Mouse (Mus musculus) kidney, embryonic 15.5 days (tissue): ENCODE measurements around the gene St6galnac3. TPM values are rescaled to one million over a fixed set of nuclear protein-coding genes. Genes with fewer than 3 reads are reported as not detected.

ENCODE experiments used
- ATAC-seq: fragments of 200-750 bp; cut with Nextera tagmentation; replicated peaks from 2 replicates; pipeline ENCODE4 v1.8.0; 2017; ENCODE audit warnings: moderate TSS enrichment; ENCODE audit not compliant: low FRiP score
- H3K27ac ChIP-seq: fragments of 300-500 bp; sonication (generic); 2 replicates; pipeline ENCODE4 v1.5.1; 2015; ENCODE audit warnings: mild to moderate bottlenecking, inconsistent platforms
- H3K27me3 ChIP-seq: fragments of 300-500 bp; sonication (generic); 2 replicates; pipeline ENCODE4 v1.6.1; 2015; ENCODE audit warnings: inconsistent platforms
- H3K36me3 ChIP-seq: fragments of 300-500 bp; sonication (generic); 2 replicates; pipeline ENCODE4 v1.6.1; 2015; ENCODE audit warnings: inconsistent platforms
- H3K4me1 ChIP-seq: fragments of 300-500 bp; sonication (generic); 2 replicates; pipeline ENCODE4 v1.6.1; 2015; ENCODE audit warnings: inconsistent platforms
- H3K4me2 ChIP-seq: fragments of 300-500 bp; sonication (generic); 2 replicates; pipeline ENCODE4 v1.6.1; 2015; ENCODE audit warnings: moderate library complexity, mild to moderate bottlenecking, inconsistent platforms
- H3K4me3 ChIP-seq: fragments of 300-500 bp; sonication (generic); replicated peaks from 2 replicates; pipeline ENCODE4 v1.5.1; 2015; ENCODE audit warnings: mild to moderate bottlenecking, inconsistent platforms
- H3K9ac ChIP-seq: fragments of 300-500 bp; sonication (generic); 2 replicates; pipeline ENCODE4 v1.6.1; 2015; ENCODE audit warnings: mild to moderate bottlenecking, inconsistent platforms
- H3K9me3 ChIP-seq: fragments of 300-500 bp; sonication (generic); replicated peaks from 2 replicates; pipeline ENCODE4 v1.6.1; 2016; ENCODE audit warnings: inconsistent platforms
- WGBS: fragments of 180-500 bp; shearing (Covaris S2); methylation state at CpG from one replicate; pipeline ENCODE4 v1.1.7; 2015; ENCODE audit warnings: mixed read lengths; 5-methylcytosine and 5-hydroxymethylcytosine counted together
- polyA plus RNA-seq: library from polyadenylated mRNA; unstranded; fragments of >200 nt; fragmentation: Nextera tagmentation; extraction: Ambion mirVana; gene quantifications from 2 replicates; pipeline ENCODE4 v1.2.1, GENCODE M21; 2015

St6galnac3 gene
- polyA plus RNA-seq, 1 experiment from 2014 or later: 65.5 TPM

DNA sequence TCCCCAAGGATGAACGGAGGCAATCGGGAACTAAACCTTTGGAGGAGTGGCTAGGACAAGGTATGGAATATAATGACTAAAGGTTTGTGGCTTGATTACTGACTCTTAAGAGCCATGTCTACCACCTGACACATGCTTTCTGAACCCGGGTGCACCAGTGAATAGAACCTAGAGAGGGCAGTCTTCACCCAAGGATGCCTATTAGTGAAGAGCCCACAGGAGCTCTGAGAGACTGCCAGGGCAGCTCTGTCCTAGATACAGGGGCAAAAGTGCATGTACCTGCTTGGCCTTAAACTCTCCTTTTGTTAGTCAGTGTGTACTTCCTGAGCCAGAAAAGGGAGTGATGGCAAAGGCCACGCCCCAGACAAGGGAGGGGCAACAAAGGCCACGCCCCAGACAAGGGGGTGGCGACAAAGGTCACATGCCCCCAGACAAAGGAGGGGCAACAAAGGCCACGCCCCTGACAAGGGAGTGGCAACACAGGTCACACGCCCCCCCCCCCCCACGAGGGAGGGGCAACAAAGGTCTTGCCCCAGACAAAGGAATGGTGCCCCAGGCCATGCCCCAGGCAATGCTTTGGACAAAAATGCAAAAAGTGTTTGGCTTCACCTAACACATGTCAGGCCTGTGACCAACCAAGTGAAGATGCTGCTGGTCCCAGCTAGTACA is 376.0 kb downstream of the St6galnac3 start:
- H3K27me3 ChIP-seq: no peaks in the 10 kb centered on the region
- no peaks in the 10 kb centered on the region for H3K9me3 ChIP-seq
- no peak overlapping the region for H3K9ac ChIP-seq
- no peak overlapping the region for H3K27ac ChIP-seq
- no peaks in the 10 kb centered on the region for H3K36me3 ChIP-seq
- no peak for ATAC-seq
- 0 out of 2 replicates have a peak, but pooled peaks cover 2% of the 10 kb centered on the region for H3K4me1 ChIP-seq
- H3K4me3 ChIP-seq: no peak overlapping the region
- 94% methylated on average over 9 of the region's 9 CpGs for WGBS
- H3K4me2 ChIP-seq: no peak overlapping the region

DNA sequence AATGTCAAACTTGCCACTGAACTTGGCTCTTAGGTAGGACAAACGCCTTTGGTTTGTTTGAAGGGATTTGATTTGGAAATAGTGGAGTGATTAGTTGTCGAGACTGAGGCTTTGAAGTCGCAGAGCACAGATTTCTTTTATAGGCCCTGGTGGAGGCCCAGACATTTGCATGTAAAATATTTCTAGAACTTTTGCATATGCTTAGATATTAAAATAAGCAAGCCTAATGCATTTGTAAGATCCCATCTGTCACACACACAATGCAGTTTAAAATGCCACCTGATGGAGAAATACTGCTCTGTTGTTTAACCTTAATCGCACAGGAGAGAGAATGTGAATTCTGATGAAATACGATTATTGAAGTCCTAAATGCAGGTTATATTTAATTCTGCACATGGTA is 380.0 kb downstream of the St6galnac3 start:
- ATAC-seq: no peak
- Histone ChIP-seq H3K9ac (no peak overlapping the region), H3K4me2 (no peak overlapping the region), H3K9me3 (no peaks in the 10 kb centered on the region), H3K4me1 (no peaks in the 10 kb centered on the region), H3K27me3 (no peaks in the 10 kb centered on the region), H3K4me3 (no peak overlapping the region), H3K27ac (no peak overlapping the region), H3K36me3 (no peaks in the 10 kb centered on the region)
- WGBS: 82% methylated on average over 5 of the region's 5 CpGs

DNA sequence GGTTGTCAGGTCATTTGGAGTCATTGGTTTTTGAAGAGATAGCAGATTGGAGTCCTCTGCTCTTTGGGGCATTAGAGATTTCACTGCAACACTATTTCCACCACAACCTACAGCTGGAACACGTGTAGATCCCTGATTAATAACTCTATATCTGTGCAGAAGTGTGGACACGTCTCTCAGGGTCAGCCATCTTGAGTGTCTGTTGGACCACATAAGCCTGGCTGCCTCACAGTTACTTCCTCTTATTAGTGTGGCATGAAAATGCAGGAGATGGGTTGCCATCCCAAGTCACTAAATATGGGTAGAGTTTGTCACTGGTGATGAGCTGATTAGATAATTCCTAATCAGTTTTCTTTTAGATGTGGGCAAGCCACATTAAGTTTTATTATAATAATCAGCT is 385.0 kb downstream of the St6galnac3 start:
- H3K4me1 ChIP-seq: no peaks in the 10 kb centered on the region
- no peak overlapping the region for H3K9ac ChIP-seq
- no peak overlapping the region for H3K4me2 ChIP-seq
- ATAC-seq: no peak
- H3K27me3 ChIP-seq: no peaks in the 10 kb centered on the region
- 71% methylated on average over 2 of the region's 2 CpGs for WGBS
- H3K27ac ChIP-seq: no peak overlapping the region
- H3K9me3 ChIP-seq: no peaks in the 10 kb centered on the region
- no peaks in the 10 kb centered on the region for H3K36me3 ChIP-seq
- H3K4me3 ChIP-seq: no peak overlapping the region

DNA sequence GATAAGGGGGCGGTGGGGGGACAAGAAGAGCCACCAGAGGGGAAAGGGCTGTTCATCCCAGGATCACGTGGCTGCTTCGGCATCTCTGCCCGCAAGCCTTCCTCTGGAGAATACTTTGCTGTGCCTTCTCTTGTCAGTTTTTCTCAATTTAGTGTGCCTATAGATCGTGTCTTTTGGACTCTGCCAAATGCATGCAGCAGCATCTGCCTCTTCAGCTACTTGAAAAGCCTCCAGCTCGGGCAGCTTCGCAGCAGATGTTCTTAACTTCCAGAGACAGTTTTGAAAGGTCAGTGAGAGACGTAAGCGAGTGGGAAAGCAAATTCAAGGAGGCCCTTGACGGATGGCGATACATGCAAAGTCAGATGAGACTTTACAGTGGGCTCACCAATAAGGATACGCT is 385.9 kb downstream of the St6galnac3 start:
- no peaks in the 10 kb centered on the region for H3K27me3 ChIP-seq
- no peaks in the 10 kb centered on the region for H3K36me3 ChIP-seq
- no peaks in the 10 kb centered on the region for H3K4me1 ChIP-seq
- no peaks in the 10 kb centered on the region for H3K9me3 ChIP-seq
- H3K4me3 ChIP-seq: no peak overlapping the region
- no peak overlapping the region for H3K4me2 ChIP-seq
- no peak overlapping the region for H3K9ac ChIP-seq
- ATAC-seq: no peak
- WGBS: 80% methylated on average over 12 of the region's 12 CpGs
- H3K27ac ChIP-seq: no peak overlapping the region

DNA sequence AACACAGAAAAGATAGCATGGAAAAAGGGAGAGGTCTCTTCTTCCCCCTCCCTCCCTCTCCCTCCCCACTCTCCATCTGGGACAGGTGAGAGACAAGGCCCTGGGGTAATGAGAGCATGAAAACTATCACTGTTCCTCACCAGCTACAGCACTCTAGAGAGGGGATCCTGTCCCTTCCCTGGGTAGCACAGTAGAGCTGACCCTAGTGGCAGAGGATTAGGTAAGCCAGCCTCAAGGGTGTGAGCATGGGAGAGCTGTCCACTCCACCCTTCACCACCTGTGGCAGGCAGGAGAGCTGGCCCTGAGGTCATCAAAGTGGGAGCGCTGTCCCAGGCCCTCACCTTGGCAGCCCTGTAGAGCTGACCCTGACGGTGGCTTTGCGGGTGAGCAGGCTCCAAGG is 387.2 kb downstream of the St6galnac3 start:
- Histone ChIP-seq H3K9me3 (no peaks in the 10 kb centered on the region), H3K36me3 (no peaks in the 10 kb centered on the region), H3K4me1 (no peaks in the 10 kb centered on the region), H3K27ac (no peak overlapping the region), H3K27me3 (no peaks in the 10 kb centered on the region), H3K4me2 (no peak overlapping the region), H3K4me3 (no peak overlapping the region), H3K9ac (no peak overlapping the region)
- no peak for ATAC-seq
- WGBS: 70% methylated on average over 3 of the region's 3 CpGs

DNA sequence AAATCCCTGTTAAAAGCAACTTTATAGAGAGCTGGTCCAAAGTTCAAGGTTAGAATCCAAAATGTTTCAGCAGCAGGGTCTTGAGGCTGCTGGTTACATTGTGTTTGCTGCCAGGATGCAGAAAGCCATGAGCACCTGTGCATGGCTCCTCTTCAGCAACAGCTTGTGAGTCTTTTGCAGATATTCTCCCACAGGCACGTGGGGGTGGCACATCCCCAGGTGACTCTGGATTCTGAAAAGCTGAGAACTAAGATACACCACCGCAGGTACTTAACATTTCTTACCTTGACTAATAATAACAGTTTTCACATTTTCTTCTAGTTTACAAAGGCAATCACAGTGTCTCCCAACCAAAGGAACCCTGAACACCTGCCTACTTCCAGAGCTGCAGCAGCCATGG is 387.8 kb downstream of the St6galnac3 start:
- Histone ChIP-seq H3K4me3 (no peak overlapping the region), H3K4me1 (no peaks in the 10 kb centered on the region), H3K36me3 (no peaks in the 10 kb centered on the region), H3K9ac (no peak overlapping the region), H3K27me3 (no peaks in the 10 kb centered on the region), H3K9me3 (no peaks in the 10 kb centered on the region), H3K4me2 (no peak overlapping the region), H3K27ac (no peak overlapping the region)
- 99% methylated on average over 2 of the region's 2 CpGs for WGBS
- no peak for ATAC-seq

DNA sequence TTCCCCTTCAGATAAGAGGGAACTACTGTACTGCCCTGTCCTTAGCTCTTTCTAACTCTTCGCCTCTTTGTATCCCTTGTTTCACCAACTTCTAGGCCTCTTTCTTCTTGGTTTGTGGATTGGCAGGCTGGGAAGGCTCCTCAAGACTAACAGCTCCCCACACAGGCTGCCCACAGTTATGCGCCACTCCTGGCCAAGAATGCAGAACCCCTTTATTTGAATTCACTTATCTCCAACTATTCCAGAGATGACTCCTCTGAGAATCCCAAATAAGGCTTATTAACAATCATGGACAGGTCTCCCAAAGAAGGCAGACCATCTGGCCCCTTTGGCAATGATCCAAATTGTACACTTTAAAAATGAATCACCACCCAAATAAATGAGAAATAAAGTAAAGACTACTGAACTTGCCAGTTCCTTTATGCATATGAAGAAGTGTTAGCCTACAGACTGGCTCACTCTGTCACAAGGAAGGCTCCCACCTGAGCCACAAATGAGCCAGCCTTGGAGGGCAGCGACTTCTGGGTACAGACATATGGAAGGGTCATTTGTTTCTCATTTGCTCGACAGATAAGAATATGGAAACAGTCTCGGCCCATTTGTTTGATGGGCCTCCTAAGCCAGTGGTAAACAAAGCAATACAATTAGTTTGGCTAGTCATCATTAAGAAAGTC is 390.7 kb downstream of the St6galnac3 start:
- no peak overlapping the region for H3K4me3 ChIP-seq
- H3K4me1 ChIP-seq: no peaks in the 10 kb centered on the region
- WGBS: 64% methylated on average over 5 of the region's 5 CpGs
- no peak overlapping the region for H3K9ac ChIP-seq
- ATAC-seq: no peak
- no peaks in the 10 kb centered on the region for H3K27me3 ChIP-seq
- no peaks in the 10 kb centered on the region for H3K9me3 ChIP-seq
- no peaks in the 10 kb centered on the region for H3K36me3 ChIP-seq
- H3K27ac ChIP-seq: no peak overlapping the region
- H3K4me2 ChIP-seq: no peak overlapping the region

DNA sequence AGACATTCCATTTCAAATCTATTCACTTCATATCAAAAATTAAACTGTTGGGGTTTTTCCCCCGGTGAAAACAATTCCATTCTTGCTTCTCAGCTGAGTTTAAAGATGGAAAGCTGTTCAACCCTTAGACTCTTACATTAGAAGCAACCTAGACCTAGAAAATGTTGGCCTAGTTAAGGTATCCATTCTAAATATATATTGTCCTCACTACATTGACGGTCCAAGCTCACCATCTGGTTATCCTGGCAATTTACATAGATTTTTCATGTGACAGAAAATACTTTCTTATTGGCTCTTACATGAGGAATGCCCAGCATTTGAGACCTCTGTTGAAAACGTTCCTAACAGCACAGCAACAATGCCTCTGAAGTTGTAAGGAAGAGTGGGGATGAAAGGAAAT is 400.7 kb downstream of the St6galnac3 start:
- Histone ChIP-seq H3K36me3 (no peaks in the 10 kb centered on the region), H3K27me3 (no peaks in the 10 kb centered on the region), H3K4me2 (no peak overlapping the region), H3K9me3 (no peaks in the 10 kb centered on the region), H3K4me1 (no peaks in the 10 kb centered on the region), H3K4me3 (no peak overlapping the region), H3K27ac (no peak overlapping the region), H3K9ac (no peak overlapping the region)
- ATAC-seq: no peak
- WGBS: 73% methylated on average over 3 of the region's 3 CpGs

DNA sequence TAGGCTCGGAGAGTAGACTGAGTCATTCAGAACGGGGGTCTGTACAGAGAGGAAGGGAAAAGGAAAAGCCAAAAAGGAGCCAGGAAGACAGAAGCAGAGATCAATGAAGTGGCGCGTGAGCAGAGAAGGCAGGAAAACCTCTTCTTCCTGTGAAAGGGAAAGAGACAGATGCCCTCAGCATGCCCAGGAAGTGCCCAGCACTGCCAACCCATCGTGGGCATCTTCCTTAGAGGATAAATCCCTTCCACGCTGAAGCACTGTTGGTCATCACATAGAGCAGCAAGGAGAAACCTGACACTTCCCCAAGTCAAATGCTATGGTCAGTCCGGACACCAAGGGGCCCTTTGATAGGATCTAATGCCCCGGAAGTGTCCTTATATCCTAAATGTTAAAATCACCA is 401.5 kb downstream of the St6galnac3 start:
- Histone ChIP-seq H3K4me2 (no peak overlapping the region), H3K36me3 (no peaks in the 10 kb centered on the region), H3K27ac (no peak overlapping the region), H3K4me3 (no peak overlapping the region), H3K4me1 (no peaks in the 10 kb centered on the region), H3K27me3 (no peaks in the 10 kb centered on the region), H3K9ac (no peak overlapping the region), H3K9me3 (no peaks in the 10 kb centered on the region)
- ATAC-seq: no peak
- WGBS: 74% methylated on average over 8 of the region's 8 CpGs

DNA sequence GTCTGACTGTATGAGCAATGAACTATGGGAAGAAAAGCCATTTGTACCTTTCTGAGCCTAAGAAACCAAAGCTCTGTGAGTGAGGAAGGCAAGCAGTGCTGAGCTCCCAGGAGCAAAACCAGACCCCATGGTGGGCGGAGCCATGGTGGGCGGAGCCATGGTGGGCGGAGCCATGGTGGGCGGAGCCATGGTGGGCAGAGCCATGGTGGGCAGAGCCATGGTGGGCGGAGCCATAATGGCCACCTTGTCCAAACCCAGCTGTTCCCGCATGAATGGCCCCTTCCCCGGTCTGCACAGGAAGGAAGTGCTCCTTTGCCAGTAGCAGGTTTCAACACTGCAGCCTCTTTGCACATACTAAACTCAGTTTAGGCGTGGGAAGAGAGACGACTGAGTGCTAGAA is 411.4 kb downstream of the St6galnac3 start:
- no peak overlapping the region for H3K9ac ChIP-seq
- WGBS: 77% methylated on average over 9 of the region's 9 CpGs

DNA sequence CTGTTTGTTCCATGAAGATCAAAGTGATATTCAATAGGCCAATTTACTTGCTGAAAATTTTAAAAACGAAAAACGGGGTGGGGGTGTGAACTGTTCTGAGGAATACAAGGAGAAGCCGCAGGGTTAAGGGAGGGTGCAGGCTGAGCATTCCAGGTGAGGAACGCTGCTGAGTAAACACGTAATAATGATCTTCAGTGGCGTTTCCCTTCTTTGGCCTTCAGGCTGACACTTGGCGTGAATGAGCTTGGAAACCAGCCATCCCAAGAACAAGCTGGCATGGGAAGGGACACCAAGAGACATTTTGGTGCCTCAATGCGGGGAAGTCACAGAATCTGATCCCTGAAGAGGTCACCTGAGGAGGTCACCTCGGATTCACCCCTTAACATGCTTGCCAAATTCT is 411.8 kb downstream of the St6galnac3 start:
- H3K4me1 ChIP-seq: no peaks in the 10 kb centered on the region
- no peaks in the 10 kb centered on the region for H3K36me3 ChIP-seq
- no peaks in the 10 kb centered on the region for H3K9me3 ChIP-seq
- no peak overlapping the region for H3K4me3 ChIP-seq
- no peaks in the 10 kb centered on the region for H3K27me3 ChIP-seq
- H3K4me2 ChIP-seq: no peak overlapping the region
- 90% methylated on average over 9 of the region's 9 CpGs for WGBS
- H3K27ac ChIP-seq: no peak overlapping the region
- ATAC-seq: no peak
- H3K9ac ChIP-seq: no peak overlapping the region

More for the DNA sequence above, 411.4 kb downstream of the St6galnac3 start:
- H3K4me2 ChIP-seq: no peak overlapping the region
- no peak overlapping the region for H3K4me3 ChIP-seq
- H3K27me3 ChIP-seq: no peaks in the 10 kb centered on the region
- no peak for ATAC-seq
- H3K36me3 ChIP-seq: no peaks in the 10 kb centered on the region
- H3K4me1 ChIP-seq: no peaks in the 10 kb centered on the region
- no peaks in the 10 kb centered on the region for H3K9me3 ChIP-seq
- H3K27ac ChIP-seq: no peak overlapping the region

DNA sequence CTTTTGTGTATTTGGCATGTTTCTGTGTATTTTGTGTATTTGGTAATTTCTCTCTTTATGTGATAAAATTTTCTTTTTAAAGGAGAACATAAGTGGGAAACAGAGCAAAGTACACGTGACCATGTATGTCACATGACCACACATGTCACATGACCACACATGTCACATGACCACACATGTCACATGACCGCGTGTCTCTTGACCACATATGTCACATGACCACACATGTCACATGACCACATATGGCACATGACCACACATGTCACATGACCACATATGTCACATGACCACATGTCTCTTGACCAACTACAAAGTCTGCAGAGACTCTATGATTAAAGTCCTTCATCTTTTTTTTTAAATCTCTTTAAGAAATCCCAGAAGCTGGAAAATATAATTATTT is 413.0 kb downstream of the St6galnac3 start:
- no peak overlapping the region for H3K4me2 ChIP-seq
- no peak for ATAC-seq
- no peaks in the 10 kb centered on the region for H3K9me3 ChIP-seq
- H3K27me3 ChIP-seq: no peaks in the 10 kb centered on the region
- no peaks in the 10 kb centered on the region for H3K4me1 ChIP-seq
- no peak overlapping the region for H3K9ac ChIP-seq
- no peak overlapping the region for H3K27ac ChIP-seq
- WGBS: 92% methylated on average over 3 of the region's 3 CpGs
- no peak overlapping the region for H3K4me3 ChIP-seq
- H3K36me3 ChIP-seq: no peaks in the 10 kb centered on the region

DNA sequence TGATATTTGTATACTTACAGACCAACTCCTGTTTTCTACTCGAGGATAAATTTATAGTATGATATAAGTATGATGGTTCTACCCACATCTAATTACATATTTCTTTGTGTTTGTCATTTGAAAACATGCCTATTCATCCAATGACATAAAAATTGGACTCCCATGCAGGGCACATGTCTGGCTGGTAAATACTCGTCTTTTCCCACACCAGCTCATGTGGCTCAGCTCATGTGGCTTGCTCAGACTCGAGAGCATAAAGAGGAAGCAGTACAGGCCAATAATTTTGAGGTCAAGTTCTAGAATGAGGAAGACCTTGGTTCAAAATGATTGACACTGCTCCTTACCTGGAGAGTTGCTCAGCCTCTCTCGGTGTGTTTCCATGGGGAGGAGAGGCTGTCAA is 416.6 kb downstream of the St6galnac3 start:
- 80% methylated on average over 4 of the region's 4 CpGs for WGBS
- Histone ChIP-seq H3K27ac (no peak overlapping the region), H3K4me2 (no peak overlapping the region), H3K9ac (no peak overlapping the region), H3K4me3 (no peak overlapping the region), H3K27me3 (no peaks in the 10 kb centered on the region), H3K4me1 (peaks cover 7% of the 10 kb centered on the region; the same call in 1 of the 2 replicates), H3K36me3 (no peaks in the 10 kb centered on the region), H3K9me3 (no peaks in the 10 kb centered on the region)
- ATAC-seq: no peak
